Mouse (Mus musculus): Measurements from ENCODE around the gene Ezh1.

GRCm38 (mm10) chr11:101272446-101272845, 46.2 kb upstream of the Ezh1 start:
- TF ChIP-seq CTCF (IDR thresholded peaks at IDR 0.05; ENCODE audit: control insufficient read depth, insufficient read depth, insufficient read length) (no peak), MYOG (IDR thresholded peaks at IDR 0.05; ENCODE audit: control insufficient read depth, extremely low read depth, insufficient read length) (no peak), MAX (IDR thresholded peaks at IDR 0.05) (no peak), CEBPB (IDR thresholded peaks at IDR 0.05; ENCODE audit: low read depth) (no peak)

Data from C2C12 (cell line).